ENCODE assay signal across 21 mouse cellular contexts in genomic region chr14:40921241-40921640, GRCm38 (mm10). TPM values are rescaled to one million over a fixed set of nuclear protein-coding genes. Genes with fewer than 3 reads are reported as not detected.
DNase-seq lines count a peak whose midpoint lies in the region; ATAC-seq and TF ChIP-seq lines count a peak whose summit lies in the region.
"Had no signal": no experiment of that assay in that cellular context is flagged by ENCODE, and none has a peak within 500 bp of the region (broad histone marks: within the 10 kb centered on the region; RNA-seq: fewer than 3 reads in every experiment).

No protein-coding gene starts in this region.

- H3K27me3 ChIP-seq in cerebellum, adult 2 months (ENCODE audit: control insufficient read depth, insufficient read depth, low read length) = no peaks in the 10 kb centered on the region
- H3K27me3 ChIP-seq: forebrain, embryonic 13.5 days; heart, embryonic 15.5 days; hindbrain, embryonic 13.5 days had no signal

- H3K27ac ChIP-seq in cerebellum, adult 2 months (ENCODE audit: insufficient read depth, low read length) = no peak overlapping the region
- H3K27ac ChIP-seq: embryonic facial prominence, embryonic 10.5 days; forebrain, embryonic 13.5 days; heart, adult 2 months; heart, embryonic 15.5 days; hindbrain, embryonic 13.5 days; hindbrain, postnatal 0 days had no signal

- peak; percentile 2; the same call in 1 of the 2 replicates for ATAC-seq in frontal cortex, adult (ENCODE audit: low TSS enrichment)
- ATAC-seq in granulocyte monocyte progenitor cell, adult 5-6 weeks (replicated peaks; ENCODE audit: poor library complexity, severe bottlenecking) = peak; percentile 57
- ATAC-seq in monocyte, adult 5-6 weeks (replicated peaks; ENCODE audit: insufficient number of reproducible peaks, low FRiP score, low TSS enrichment, poor library complexity, severe bottlenecking) = peak; percentile 34
- ATAC-seq: activated CD4-positive, CD25-positive, alpha-beta regulatory T cell, adult 4 months; forebrain, embryonic 13.5 days; forebrain, postnatal 0 days; hindbrain, postnatal 0 days had no signal

- 96% methylated on average over 1 of the region's 1 CpGs for WGBS in cerebellum, adult 2 months

- no peak for TF ChIP-seq CTCF in cerebellum, adult 2 months (IDR thresholded peaks at IDR 0.05; ENCODE audit: borderline replicate concordance, insufficient read depth, low read depth, low read length)

- no peak for TF ChIP-seq POLR2A in cerebellum, adult 2 months (IDR thresholded peaks at IDR 0.05; ENCODE audit: borderline replicate concordance, insufficient read depth, low read length)

- H3K4me3 ChIP-seq in cerebellum, adult 2 months (replicated peaks; ENCODE audit: insufficient read depth, low read depth, low read length) = no peak overlapping the region
- H3K4me3 ChIP-seq: embryonic facial prominence, embryonic 10.5 days; forebrain, embryonic 13.5 days; heart, adult 2 months; heart, embryonic 15.5 days; hindbrain, embryonic 13.5 days had no signal

- no peak for DNase-seq in frontal cortex, postnatal 25 days (ENCODE audit: low spot score in 2 of 2)
- DNase-seq in 416B (ENCODE audit: low read depth) = peak; percentile 58
- no peak for DNase-seq in embryo, embryonic 10 days (ENCODE audit: low spot score)
- no peak for DNase-seq in cerebellum, adult 2 months
- DNase-seq: adrenal gland, postnatal 14 days; cerebellum, adult 11 months; cerebellum, adult 9-10 months; cerebellum, postnatal 25 days; forebrain, postnatal 0 days; gastrocnemius, postnatal 10 days; heart, adult 2 months; heart, postnatal 14 days had no signal

- H3K4me1 ChIP-seq in cerebellum, adult 2 months (ENCODE audit: control insufficient read depth, insufficient read depth, low read length) = 0 out of 2 replicates have a peak, but pooled peaks cover 5% of the 10 kb centered on the region

RNA-seq across cellular contexts. Expression of gene Sh2d4b, which starts 28.2 kb away (rescaled TPM):
- not detected in 2 replicates for total RNA-seq in granulocyte monocyte progenitor cell, adult 5-6 weeks (2014; fragmentation: Nextera tagmentation)
- not detected in 2 replicates for total RNA-seq in granulocyte monocyte progenitor cell, adult 5-6 weeks (2017)
- total RNA-seq in monocyte, adult 5-6 weeks (2017) = 1.1 to 4.8 TPM (median 1.5 TPM) in 3 replicates
- 0.62 and 0.90 TPM in 2 replicates for polyA plus RNA-seq in cerebellum, adult 2 months (2012; rRNA removed)
- polyA plus RNA-seq: activated CD4-positive, CD25-positive, alpha-beta regulatory T cell, adult 4 months had no signal

RNA-seq across cellular contexts. Expression of gene Tspan14, which starts 45.4 kb away (rescaled TPM):
- 44.0 and 48.2 TPM in 2 replicates for total RNA-seq in granulocyte monocyte progenitor cell, adult 5-6 weeks (2014; fragmentation: Nextera tagmentation)
- total RNA-seq in granulocyte monocyte progenitor cell, adult 5-6 weeks (2017) = 37.8 and 40.1 TPM in 2 replicates
- 52.3 to 82.1 TPM (median 68.3 TPM) in 3 replicates for total RNA-seq in monocyte, adult 5-6 weeks (2017)
- 39.1 and 39.6 TPM in 2 replicates for polyA plus RNA-seq in cerebellum, adult 2 months (2012; rRNA removed)

Comparison
In these comparisons a context has a peak if more than half of its experiments do, and no peak if none do; other contexts are left out.
1. ATAC-seq: peak in every context shown above with its lines; median percentile 57 in granulocyte monocyte progenitor cell, adult 5-6 weeks; 34 in monocyte, adult 5-6 weeks; 2 in frontal cortex, adult.